Mouse (Mus musculus) small intestine, adult 2 months (tissue): ENCODE results near the gene Nufip1.
"Not testable (repeated sequence)": the region's sequence is repeated elsewhere in the genome, so short reads cannot be mapped to it uniquely, and the experiment has no call there.

Source experiments
- CTCF ChIP-seq: fragments of 200-500 bp; IDR thresholded peaks from 2 replicates; pipeline ENCODE4 v1.5.1; 2012; ENCODE audit warnings: low read depth, mild to moderate bottlenecking, control low read depth, inconsistent platforms, low read length, moderate library complexity, mixed read lengths; ENCODE audit not compliant: insufficient replicate concordance, insufficient read length; ENCODE audit errors: extremely low read depth
- POLR2A ChIP-seq: fragments of 200-500 bp; IDR thresholded peaks from 2 replicates; pipeline ENCODE4 v1.6.1; 2012; ENCODE audit warnings: low read depth, mild to moderate bottlenecking, control low read depth, inconsistent platforms, low read length, moderate library complexity

- not testable (repeated sequence) for TF ChIP-seq POLR2A, CTCF
These were observed 49.9 kb downstream of the Nufip1 start for GRCm38 (mm10) chr14:76160580-76160979.
